Mouse (Mus musculus): Measurements from ENCODE around the gene Mrps7. TPM values are rescaled to one million over a fixed set of nuclear protein-coding genes. Genes with fewer than 3 reads are reported as not detected.

Gene Mrps7
- 9.8 TPM for polyA plus RNA-seq (2014; fragmentation: Illumina TruSeq; extraction: RNeasy Lipid Tissue Mini Kit (QIAGEN cat#74804); ENCODE audit: low read depth, low replicate concordance)

DNA sequence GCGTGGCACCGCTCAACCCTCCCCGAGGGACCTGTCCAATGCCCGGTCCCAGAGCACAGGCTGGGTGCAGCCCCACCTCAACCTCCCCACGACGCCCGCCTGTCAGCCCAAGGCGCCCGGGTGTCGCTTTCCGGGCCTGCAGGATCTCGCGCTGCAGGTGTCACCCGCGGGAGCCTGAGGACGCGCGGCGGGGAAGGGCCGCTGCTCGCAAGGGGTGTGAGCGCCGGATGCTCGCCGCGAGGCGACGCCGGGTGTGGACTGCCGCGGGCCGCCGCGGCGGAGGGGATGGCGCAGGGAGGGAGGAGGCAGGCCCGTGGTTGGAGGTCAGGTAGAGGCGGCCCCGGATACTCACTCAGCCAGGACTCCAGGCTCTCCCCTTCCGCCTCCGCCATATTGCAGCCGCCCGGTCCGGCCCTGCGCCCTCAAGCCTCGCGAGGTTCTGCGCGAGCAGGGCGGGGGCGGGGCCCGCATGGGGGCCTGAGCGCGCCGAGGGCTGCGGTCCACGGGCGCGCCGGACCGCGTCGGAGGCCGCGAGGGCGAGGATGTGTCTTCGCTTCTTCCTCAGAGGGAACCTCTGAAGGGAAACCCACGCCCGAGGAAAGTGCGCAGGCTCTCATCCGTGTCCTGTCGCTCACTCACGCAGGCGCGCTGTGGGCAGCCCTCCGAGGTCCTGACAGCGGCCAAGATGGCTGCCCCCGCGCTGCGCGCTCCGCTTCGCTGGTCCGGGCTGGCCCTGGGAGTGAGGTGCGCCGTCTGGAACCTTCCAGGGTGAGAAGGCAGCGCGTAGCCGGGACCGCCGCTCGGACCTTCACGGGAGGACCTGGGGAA, at the start of gene Mrps7, which contains the start of gene Gga3:
TSS of gene Mrps7 (plus strand) at position 450 of the 828 bp plus-strand sequence.
TSS of gene Gga3 (minus strand) at position 576 of the 828 bp plus-strand sequence.

DNA sequence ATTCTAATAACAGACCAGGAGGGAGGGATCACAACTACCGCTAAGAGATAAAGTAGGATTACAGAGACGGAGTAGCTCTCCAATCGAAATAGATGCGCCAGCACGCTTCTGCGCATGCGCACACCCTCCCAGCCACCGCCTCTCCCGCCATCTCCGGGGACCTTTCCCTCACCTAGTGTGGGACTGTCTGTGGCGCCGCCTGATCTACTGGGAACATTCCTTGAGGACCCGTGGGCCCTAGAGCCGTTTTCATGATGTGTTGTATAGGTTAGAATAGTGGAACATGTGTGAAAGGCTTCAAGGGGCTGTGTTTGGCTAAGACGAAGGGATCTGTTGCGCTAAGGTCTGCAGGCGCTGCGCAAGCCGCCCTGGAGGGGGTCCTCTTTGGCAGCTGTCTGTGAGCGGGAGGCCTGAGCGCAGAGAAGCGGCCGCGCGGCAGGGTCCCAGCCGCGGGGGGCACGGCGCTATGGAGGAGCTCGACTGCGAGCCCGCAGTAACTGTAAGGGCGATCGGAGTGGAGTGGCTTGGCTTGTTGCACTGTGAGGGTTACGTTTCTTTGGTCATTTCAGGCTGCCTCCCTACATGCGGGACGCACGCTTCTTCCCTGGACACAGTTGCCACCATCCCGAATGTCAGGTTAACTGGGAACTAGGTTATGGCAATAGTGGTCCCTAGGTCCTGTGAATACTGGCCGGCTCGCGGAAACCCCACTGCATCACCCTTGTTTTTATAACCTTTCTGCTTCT, 39.5 kb upstream of the Mrps7 start, which contains the start of gene Nup85:
TSS of gene Nup85 (plus strand) at position 371 of the 746 bp plus-strand sequence.

DNA sequence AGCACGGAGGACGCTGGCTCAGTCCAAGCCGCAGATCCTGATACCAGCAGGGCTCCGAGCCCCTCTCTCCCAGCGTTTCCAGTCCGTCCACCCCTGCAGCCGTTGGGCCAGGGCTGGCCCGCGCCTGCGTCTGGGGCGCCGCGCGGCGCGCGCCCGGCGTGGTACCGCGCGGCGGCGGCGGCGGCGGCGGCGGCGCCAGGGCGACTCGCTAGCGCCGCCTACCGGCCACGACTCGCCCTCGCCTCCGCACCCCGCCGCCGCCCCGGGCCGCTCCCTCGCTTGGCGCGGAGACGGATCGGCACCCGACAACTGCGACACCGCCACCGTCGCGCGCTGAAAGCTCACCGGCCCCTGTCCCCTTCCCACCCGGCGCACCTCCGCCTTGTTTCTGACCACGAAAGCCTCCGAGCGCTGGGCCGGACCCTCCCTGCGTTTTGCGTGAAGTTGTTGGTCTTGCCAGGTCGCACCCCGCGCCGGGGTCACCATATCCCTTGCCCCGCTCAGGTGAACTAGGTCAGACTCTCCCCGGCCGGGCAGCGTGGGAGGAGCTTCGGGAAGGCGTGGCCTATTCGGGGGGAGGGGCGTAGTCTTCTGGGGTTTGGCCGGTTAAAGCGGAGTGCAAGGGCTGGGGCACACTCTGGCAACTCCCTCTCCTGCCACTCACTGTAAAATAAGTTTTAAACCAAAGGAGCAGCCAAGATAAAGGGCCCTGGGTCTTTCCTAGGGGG, 8.8 kb downstream of the Mrps7 start, which contains the start of gene Mif4gd:
TSS of gene Mif4gd (minus strand) at position 560 of the 728 bp plus-strand sequence.

DNA sequence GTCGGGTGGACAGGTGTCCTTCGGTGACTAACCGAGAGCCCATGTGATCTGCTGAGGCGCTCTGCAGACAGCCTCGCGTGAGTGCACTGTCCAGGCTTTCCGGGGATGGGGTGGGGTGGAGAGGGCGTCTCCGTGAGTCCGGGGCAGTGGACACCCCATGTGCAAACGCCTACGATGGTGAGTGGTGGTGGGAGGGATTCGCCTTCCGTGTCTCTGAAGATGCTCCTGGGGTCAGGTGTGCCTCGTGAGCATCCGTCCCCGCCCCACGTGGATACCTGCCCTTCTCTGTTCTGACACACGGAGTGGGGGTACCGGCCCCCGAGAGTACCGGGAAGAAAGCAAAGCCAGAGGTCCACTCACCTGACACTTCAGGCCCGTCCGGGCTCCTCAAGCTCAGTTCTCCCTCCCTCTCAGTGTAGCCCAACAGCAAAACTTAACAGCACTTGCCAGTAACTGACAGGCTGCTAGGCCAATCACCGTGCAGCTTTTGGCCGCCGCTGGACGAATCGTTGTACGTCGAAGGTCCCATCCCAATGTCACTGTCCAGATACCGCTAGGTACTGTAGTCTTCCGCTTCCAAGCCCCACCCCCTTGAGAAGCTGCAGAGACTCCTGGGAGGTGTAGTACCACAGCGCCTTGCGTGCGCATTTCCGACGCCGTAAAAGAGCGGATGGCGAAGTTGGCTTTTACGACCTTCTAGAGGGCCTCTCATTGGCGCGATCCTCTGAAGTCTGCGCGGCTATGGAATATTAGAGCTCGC, 24.2 kb downstream of the Mrps7 start, which contains the start of gene Slc25a19:
TSS of gene Slc25a19 (minus strand) at position 591 of the 760 bp plus-strand sequence.

Other genes starting within 250 kb of the Mrps7 start
- not detected for gene Hid1, start 236.2 kb upstream of the Mrps7 start, polyA plus RNA-seq (2014; fragmentation: Illumina TruSeq; extraction: RNeasy Lipid Tissue Mini Kit (QIAGEN cat#74804); ENCODE audit: low read depth, low replicate concordance)
- 0.19 TPM for gene Cdr2l, start 222.0 kb upstream of the Mrps7 start, polyA plus RNA-seq (2014; fragmentation: Illumina TruSeq; extraction: RNeasy Lipid Tissue Mini Kit (QIAGEN cat#74804); ENCODE audit: low read depth, low replicate concordance)
- gene Mrpl58, start 200.2 kb upstream of the Mrps7 start, polyA plus RNA-seq (2014; fragmentation: Illumina TruSeq; extraction: RNeasy Lipid Tissue Mini Kit (QIAGEN cat#74804); ENCODE audit: low read depth, low replicate concordance) = 22.2 TPM
- gene Atp5h, start 184.0 kb upstream of the Mrps7 start, polyA plus RNA-seq (2014; fragmentation: Illumina TruSeq; extraction: RNeasy Lipid Tissue Mini Kit (QIAGEN cat#74804); ENCODE audit: low read depth, low replicate concordance) = 552 TPM
- gene Kctd2, start 183.8 kb upstream of the Mrps7 start, polyA plus RNA-seq (2014; fragmentation: Illumina TruSeq; extraction: RNeasy Lipid Tissue Mini Kit (QIAGEN cat#74804); ENCODE audit: low read depth, low replicate concordance) = 12.5 TPM
- gene Trim80, start 163.4 kb upstream of the Mrps7 start, polyA plus RNA-seq (2014; fragmentation: Illumina TruSeq; extraction: RNeasy Lipid Tissue Mini Kit (QIAGEN cat#74804); ENCODE audit: low read depth, low replicate concordance) = not detected
- 11.9 TPM for gene Slc16a5, start 141.5 kb upstream of the Mrps7 start, polyA plus RNA-seq (2014; fragmentation: Illumina TruSeq; extraction: RNeasy Lipid Tissue Mini Kit (QIAGEN cat#74804); ENCODE audit: low read depth, low replicate concordance)
- 0.66 TPM for gene Armc7, start 128.3 kb upstream of the Mrps7 start, polyA plus RNA-seq (2014; fragmentation: Illumina TruSeq; extraction: RNeasy Lipid Tissue Mini Kit (QIAGEN cat#74804); ENCODE audit: low read depth, low replicate concordance)
- 1.8 TPM for gene Nt5c, start 112.1 kb upstream of the Mrps7 start, polyA plus RNA-seq (2014; fragmentation: Illumina TruSeq; extraction: RNeasy Lipid Tissue Mini Kit (QIAGEN cat#74804); ENCODE audit: low read depth, low replicate concordance)
- gene Jpt1, start 89.5 kb upstream of the Mrps7 start, polyA plus RNA-seq (2014; fragmentation: Illumina TruSeq; extraction: RNeasy Lipid Tissue Mini Kit (QIAGEN cat#74804); ENCODE audit: low read depth, low replicate concordance) = 4.8 TPM
- 336 TPM for gene Sumo2, start 67.6 kb upstream of the Mrps7 start, polyA plus RNA-seq (2014; fragmentation: Illumina TruSeq; extraction: RNeasy Lipid Tissue Mini Kit (QIAGEN cat#74804); ENCODE audit: low read depth, low replicate concordance)
- gene Nup85, start 39.5 kb upstream of the Mrps7 start, polyA plus RNA-seq (2014; fragmentation: Illumina TruSeq; extraction: RNeasy Lipid Tissue Mini Kit (QIAGEN cat#74804); ENCODE audit: low read depth, low replicate concordance) = 17.0 TPM
- gene Gga3, start 126 bp downstream of the Mrps7 start, polyA plus RNA-seq (2014; fragmentation: Illumina TruSeq; extraction: RNeasy Lipid Tissue Mini Kit (QIAGEN cat#74804); ENCODE audit: low read depth, low replicate concordance) = 1.4 TPM
- gene Mif4gd, start 9.0 kb downstream of the Mrps7 start, polyA plus RNA-seq (2014; fragmentation: Illumina TruSeq; extraction: RNeasy Lipid Tissue Mini Kit (QIAGEN cat#74804); ENCODE audit: low read depth, low replicate concordance) = 20.9 TPM
- gene Slc25a19, start 24.4 kb downstream of the Mrps7 start, polyA plus RNA-seq (2014; fragmentation: Illumina TruSeq; extraction: RNeasy Lipid Tissue Mini Kit (QIAGEN cat#74804); ENCODE audit: low read depth, low replicate concordance) = 3.5 TPM
- 36.1 TPM for gene Grb2, start 104.7 kb downstream of the Mrps7 start, polyA plus RNA-seq (2014; fragmentation: Illumina TruSeq; extraction: RNeasy Lipid Tissue Mini Kit (QIAGEN cat#74804); ENCODE audit: low read depth, low replicate concordance)
- gene Tmem94, start 161.5 kb downstream of the Mrps7 start, polyA plus RNA-seq (2014; fragmentation: Illumina TruSeq; extraction: RNeasy Lipid Tissue Mini Kit (QIAGEN cat#74804); ENCODE audit: low read depth, low replicate concordance) = 1.7 TPM
- gene Caskin2, start 209.7 kb downstream of the Mrps7 start, polyA plus RNA-seq (2014; fragmentation: Illumina TruSeq; extraction: RNeasy Lipid Tissue Mini Kit (QIAGEN cat#74804); ENCODE audit: low read depth, low replicate concordance) = 0.26 TPM
- gene Tsen54, start 210.8 kb downstream of the Mrps7 start, polyA plus RNA-seq (2014; fragmentation: Illumina TruSeq; extraction: RNeasy Lipid Tissue Mini Kit (QIAGEN cat#74804); ENCODE audit: low read depth, low replicate concordance) = 1.5 TPM
- 1.5 TPM for gene Llgl2, start 220.1 kb downstream of the Mrps7 start, polyA plus RNA-seq (2014; fragmentation: Illumina TruSeq; extraction: RNeasy Lipid Tissue Mini Kit (QIAGEN cat#74804); ENCODE audit: low read depth, low replicate concordance)